Mouse (Mus musculus) telencephalon, adult 2 months (tissue): Measurements from ENCODE around the gene Tm9sf1.

Experiments
- DNase-seq: peaks from one replicate; pipeline ENCODE4 v3.0.0-alpha.2; 2011; ENCODE audit warnings: low read depth, low spot score

Gene Tm9sf1

DNA sequence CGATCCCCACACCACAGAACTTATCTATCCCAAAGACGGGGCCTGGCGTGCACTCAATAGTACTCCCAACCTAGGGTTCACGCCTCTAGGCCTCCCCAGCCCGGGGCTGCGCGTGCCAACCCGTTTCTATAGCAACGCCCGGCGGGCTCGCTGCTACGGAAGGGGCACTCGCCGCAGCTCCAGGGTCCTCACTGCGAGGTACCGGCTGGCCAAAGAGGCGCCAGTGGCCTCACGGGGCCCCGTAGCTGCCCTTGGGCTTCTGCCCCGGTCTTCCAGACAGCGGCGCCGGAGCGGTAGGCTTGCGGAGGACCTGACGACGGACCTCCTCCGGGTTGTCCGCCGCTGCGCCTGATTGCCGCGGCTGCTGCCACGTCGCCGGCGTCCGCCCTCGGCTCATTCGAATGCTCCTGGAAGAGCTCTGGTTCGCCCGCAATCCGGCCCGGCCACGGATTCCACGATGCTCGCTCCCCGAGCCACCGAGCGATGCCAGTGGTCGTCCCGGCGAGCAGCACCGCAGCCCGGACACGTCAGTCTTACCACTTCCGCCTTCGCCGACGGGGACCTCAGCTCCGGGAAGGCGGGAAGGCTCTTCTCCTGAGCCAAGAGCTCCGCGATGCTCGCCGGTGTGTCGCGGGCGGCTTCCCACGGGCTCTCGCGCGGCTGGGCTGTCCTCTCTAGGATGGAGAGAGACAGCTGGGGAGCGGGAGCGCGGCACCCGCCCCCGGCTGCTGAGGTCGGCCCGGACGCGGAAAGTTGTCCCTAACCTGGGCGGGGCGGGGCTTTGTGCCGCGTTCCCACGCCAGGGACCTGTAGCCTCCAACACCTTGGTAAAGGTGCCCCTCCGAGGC, at the start of gene Tm9sf1:
TSS of gene Tm9sf1 (minus strand) at position 747 of the 848 bp plus-strand sequence.
- DNase-seq = peak; percentile 73

DNA sequence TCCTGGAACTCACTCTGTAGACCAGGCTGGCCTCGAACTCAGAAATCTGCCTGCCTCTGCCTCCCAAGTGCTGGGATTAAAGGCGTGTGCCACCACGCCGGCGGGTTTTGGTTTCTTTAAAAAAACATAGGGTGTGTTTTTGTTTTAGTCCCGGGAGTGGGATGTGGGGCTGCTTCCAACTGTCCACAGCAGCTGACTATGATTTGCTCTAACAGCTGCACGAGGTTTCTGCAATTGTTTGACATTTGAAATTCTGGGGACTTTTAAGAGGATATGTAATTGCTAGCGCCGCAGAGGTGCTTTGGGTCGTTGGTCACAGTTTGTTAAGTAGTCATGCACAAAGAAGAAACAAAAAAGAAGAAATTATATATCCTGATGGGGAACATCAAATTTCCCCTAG, 45.8 kb upstream of the Tm9sf1 start:
- DNase-seq = no peak

DNA sequence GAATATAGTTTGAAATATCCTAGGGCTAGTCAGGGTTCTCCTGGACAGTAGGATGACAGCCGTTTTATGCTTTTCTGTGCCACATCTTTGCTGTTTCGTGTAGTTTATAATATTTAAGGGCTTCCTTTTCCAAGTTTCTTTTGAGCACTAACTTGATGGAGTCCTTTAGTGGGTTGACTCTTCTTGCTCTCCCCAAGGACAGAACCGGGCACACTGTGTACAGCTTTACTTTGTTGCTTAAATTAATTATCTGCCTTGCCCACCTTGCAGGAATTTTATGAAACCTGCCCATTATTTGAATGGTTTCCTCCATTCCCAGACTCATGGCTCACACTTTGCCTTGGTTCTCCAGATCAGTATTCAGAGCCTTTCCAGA, 38.5 kb upstream of the Tm9sf1 start:
- DNase-seq = no peak

DNA sequence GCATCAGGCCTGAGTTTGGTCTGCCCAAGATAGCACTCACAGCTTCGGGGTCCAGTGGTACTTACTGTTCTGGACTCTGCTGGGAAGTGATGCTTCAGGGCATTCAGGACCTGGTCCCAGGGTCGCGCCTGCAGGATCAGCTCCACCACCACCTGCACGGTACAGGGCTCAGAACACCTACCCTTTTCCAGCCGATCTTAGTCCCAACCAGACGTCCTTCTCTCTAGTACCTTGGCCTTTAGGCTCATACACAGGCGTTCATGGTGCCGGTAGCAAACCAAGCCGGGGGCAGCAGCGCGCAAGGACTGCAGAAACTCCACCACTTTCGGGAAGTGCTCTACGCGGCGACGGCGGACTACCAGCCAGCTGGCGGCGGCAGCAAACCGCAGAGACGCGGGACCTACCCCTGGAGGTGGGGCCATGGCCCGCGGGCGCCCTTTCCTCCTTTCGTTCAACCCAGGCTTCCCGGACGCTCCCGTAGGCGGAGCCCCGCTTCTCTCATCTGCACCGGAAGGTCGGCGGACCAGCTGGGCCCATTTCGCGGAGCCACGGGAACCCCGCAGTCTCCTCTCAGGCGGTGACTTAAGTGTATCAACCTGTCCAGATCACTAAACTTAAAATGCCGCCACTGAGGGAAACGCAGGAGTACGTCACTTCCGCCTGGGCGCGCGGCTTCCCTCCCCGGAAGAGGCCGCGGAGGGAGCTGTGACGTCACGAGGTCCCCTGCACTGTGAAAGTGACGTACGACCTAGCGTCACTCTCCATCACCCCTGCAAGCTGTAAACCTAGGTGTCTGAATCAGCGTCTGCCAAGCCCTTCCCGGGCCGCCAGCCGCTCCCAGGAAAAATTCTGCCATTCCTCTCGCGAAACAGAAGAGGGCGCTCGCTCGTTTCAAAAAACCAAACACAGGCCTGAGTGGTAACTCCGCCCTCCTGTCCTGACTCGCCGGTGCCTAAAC, 37.8 kb upstream of the Tm9sf1 start, which contains the start of gene Tinf2:
TSS of gene Tinf2 (minus strand) at position 661 of the 958 bp plus-strand sequence.
- peak; percentile 97 for DNase-seq

DNA sequence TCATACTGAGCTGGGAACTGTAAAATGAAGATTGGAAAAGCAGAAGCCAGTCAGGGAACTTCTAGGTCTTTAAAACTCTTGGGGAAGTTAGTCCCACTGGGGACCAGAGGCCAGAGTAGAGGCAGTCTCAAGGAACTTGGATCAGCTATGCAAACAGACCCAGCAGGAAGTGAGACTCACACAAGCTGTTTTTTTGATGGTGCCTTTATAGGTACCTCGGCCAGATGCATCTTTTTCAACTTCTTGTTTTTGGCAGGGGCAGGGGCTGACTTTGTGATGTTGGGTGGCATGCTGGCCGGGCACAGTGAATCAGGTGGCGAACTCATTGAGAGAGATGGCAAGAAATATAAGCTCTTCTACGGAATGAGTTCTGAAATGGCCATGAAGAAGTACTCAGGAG, 34.0 kb upstream of the Tm9sf1 start:
- DNase-seq = no peak

DNA sequence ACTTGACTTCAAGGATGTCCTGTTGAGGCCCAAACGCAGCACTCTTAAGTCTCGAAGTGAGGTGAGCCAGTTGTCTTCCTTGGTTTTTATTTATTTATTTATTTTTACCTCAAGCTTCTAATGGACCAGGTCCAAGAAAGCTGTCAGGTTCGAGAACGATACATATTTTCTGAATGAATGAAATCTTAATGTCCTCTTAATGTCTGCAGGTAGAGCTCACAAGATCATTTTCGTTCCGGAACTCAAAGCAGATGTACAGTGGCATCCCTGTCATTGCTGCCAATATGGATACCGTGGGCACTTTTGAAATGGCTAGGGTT, 29.1 kb upstream of the Tm9sf1 start:
- DNase-seq = no peak

DNA sequence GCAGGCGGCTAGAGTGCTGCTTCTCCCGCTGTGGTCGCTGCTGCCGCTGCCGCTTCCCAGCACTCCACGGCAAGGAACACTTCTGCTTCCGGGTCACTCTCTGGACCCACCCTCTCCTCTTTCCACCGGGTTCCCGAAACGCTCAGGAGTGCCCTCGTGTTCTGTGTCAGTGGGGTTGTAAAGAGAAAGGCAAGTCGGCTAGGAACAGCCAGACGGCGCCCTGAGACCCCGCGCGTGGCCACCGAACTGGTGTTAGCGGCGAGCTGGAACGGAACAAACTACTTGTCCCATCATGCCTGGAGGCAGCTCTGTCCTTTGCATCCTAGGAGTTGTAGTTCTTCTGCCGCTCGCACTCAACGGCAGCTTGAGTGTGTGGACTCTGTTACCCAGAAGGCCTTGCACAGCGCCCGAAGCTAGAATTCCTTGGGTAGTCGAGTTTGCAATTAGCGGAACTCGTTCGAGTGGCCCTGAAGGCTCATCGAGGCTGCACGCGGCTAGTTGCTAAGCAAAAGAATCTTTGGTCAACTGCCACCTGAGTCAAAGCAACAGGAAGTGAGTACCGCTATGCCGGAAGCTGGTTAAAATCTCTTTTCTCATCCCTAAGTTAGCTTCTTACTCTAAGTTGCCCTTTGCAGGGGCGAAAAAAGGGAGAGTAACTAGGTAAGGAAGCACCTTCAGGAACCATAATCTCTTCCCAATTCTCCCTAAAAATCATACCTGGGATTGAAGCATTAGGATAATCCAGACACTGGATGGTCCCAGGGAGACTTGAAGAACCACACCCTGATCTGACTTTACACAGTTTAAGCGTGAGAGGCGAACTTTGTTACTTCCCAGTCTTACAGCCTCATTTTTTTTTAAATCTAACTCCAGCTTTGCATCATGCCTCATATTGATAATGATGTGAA, 28.5 kb upstream of the Tm9sf1 start, which contains the start of the genes Gmpr2 and Nedd8:
TSS of gene Gmpr2 (plus strand) at position 109 of the 908 bp plus-strand sequence.
TSS of gene Nedd8 (minus strand) at position 292 of the 908 bp plus-strand sequence.
- peak; percentile 99 for DNase-seq

DNA sequence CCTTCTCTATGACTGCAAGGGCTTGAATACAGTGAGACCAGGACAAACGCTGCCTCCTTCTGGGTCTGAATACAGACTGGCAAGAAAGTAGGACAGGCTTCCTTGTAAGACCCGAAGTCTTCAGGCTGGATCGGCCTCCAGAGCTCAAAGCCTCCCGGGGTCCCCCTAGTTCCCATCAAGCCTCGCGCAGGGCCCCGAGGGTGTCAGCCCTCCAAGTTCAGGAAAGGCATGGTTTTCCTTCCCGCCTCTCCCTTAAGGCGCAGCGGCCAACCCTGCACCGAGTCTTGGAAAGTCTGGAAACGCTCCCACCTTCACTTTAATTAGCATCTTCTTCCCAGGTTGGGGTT, 27.9 kb upstream of the Tm9sf1 start:
- no peak for DNase-seq

DNA sequence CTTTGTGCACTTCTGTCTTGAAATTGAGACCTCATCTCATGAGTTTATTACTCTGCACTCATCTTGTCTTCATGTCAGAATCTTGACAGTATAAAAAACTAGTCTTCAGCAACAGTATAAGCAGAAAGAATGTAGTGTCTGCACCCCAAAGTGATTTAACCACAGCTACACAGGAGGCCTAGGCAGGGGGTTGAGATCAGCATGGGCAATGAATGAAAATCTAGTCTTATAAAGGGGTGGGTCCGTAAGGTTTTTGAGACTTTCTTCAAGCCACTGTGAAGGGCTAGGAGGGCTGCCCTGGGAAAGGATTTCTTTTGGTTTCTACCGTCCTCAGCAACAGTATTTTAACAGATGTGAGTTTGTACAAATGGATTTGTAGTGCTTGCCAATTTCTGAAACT, 17.0 kb upstream of the Tm9sf1 start:
- DNase-seq = no peak

DNA sequence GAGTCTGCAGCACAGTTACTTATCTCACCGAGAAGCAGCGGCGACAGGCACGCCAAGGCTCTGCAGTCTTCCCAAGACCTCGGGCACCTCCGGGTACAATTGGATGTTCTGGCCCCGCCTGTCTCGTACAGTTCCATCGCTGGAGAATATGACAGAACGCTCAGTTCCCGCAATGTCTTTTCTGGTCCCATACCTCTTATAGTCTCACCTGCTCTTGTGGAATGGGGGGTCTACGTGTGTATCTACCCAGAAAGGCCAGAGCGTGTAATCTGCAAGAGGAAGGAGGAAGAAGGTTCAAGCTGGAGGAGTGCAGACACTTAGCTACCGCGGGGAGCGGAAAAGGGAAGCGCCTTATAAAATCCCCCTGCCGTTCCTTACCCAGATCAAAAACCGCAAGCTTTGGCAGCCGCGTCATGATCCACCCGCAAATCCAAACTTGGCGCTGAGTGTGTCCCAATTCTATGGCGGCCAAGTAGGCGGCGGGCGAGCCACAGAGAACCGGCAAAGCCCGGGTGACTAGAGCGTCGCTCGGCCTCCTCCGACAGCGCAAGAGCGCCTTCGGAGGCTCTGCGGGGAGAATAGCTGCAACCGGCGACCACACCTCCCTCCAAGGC, 16.5 kb upstream of the Tm9sf1 start, which contains the start of gene Mdp1:
TSS of gene Mdp1 (minus strand) at position 549 of the 614 bp plus-strand sequence.
- peak; percentile 89 for DNase-seq

DNA sequence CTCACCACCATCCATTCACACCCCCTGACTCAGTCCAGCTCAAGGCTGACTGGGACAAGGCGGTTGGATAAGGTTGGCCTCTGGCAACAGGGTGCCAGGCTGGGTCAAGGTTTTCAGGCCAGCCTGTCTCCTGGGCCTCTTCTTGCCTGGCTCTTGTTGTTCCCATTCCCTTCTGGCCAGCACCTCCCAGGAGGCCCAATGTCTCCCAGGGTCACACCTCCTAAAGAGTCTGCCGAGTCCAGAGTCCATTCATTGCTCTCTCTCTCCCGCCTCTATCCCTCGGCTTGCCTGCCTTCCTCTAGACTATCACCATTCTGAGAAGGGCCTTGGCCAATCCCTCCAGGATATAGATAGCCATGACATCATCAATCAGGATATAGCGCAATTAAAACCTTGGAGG, 14.4 kb upstream of the Tm9sf1 start:
- no peak for DNase-seq

DNA sequence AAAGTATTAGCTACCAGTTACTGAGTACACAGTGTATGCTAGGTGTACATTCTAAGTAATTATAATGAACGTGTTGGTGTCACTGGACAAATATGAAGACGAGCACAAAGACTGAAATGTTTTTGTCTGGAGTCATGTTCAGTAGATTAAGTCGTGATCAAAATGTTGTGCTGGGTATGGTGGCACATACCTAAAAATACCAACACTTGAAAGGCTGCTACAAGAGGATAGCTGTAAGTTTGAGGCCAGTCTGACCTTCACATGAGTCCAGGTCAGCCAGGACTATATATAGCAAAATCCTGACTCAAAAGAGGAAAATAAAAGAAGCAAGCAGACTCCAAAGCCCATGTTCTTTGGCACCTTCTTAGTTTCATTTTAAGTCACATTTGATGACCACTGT, 13.3 kb upstream of the Tm9sf1 start:
- no peak for DNase-seq

DNA sequence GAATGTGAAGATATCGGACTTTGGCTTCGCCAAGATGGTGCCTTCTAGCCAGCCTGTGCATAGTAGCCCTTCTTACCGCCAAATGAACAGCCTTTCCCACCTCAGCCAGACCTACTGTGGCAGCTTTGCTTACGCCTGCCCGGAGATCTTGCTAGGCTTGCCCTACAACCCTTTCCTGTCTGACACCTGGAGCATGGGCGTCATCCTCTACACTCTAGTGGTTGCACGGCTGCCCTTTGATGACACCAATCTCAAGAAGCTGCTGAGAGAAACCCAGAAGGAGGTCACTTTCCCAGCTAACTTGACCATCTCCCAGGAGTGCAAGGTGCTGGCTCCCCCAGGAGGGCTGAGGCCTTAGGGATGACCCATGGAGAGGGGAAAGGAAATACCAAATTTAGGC, 7.9 kb upstream of the Tm9sf1 start:
- DNase-seq = no peak

DNA sequence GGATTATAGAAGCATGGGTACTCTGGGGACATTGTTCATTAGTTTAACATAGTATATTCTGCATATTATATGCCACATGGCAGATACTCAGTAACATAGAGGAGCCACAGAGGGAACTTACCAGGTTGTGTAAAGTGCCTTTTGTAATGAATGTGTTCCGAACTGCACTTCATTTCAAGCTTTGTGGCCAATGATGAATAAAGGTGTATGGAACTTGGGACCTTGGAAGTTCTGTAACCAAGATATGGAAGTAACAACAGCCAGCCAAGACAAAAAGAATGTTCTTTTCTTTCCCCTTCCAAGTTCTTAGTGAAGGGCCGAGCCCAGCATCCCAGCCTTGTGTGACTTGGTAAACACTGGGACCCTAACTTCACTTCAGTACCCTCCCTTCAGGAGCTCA, 6.3 kb upstream of the Tm9sf1 start, which contains the start of gene Tssk4:
TSS of gene Tssk4 (plus strand) at position 301 of the 400 bp plus-strand sequence.
- DNase-seq = no peak

DNA sequence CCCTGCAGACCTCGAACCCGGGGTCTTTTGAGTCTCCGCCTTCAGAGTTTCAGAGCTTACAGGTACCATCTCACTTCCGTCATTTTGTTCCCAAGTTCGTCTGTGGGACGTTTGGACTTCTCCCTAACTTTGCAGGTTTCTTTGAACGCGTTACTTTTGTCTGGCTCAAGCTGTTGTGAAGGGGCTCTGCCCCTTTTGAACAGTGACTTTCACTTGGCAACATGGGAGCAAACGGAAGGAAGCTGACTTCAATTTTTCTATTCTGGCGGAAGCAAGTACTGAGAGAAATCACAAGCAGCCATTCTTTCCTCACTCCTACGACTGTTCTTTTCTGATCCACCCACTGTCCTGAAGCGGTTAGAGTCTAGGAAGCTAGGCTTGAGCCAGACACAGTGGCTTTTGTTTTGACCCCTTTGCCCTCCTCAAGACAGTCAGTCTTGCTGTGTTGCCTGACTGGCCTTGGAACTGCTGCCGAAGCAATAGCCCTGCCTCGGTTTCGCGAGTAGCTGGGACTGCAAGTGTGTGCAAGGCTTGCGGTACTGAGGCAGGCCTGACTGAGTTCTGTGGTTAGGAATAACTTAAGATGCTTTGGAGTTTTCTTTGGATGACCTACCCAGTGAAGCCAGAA, 769 bp upstream of the Tm9sf1 start:
- DNase-seq = no peak

DNA sequence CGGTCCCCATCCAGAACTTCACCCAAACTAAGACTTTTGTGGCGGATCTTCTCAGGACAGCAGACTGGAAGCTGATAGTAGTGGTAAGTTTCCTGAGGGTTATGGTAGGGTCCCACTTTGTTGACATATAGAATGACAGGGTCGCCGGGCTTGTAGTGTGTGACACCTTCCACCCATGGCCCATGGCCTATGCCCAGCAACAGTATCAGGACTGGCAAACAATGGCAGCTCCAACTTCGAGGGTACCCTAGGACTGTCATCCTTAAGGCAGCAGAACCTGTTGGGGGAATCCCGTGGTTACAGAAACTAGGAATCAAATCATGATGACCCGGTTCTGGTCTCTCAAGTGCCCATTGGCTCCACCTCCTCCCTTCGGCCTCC, 937 bp downstream of the Tm9sf1 start:
- no peak for DNase-seq

DNA sequence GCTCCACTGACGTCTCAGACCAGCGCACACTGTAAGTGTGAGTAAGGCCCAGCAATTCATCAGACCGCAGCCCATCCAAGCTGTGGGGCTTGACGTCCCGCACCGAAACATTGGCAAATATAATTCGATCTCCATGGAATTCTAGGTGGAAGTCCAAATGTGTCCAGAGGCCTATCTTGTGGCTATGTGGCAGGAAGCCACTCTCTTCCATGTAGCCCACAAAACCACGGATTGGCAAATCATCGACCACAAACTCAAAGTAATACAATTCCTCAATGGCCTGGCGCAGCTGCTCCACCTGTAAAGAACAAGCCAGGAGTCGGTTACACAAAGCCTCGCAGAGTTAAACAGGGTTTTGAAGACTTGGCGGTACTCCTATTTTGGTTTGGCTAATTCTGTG, 2.3 kb downstream of the Tm9sf1 start:
- no peak for DNase-seq

DNA sequence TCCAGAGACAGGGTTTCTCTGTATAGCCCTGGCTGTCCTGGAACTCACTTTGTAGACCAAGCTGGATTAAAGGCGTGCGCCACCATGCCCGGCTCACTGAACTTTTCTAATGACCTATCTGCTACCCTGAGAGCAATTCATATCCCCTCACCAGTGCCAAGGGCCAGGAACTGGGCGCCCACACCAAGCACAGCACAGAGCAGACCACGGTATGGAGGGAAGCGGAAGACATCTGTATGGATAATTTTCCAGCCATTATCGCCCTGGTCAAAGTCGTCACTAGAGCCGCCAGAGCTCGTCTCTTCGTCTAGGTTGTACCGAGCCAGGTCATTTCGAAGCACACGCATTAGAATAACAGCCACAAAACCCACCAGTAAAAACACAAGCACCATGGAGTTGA, 2.8 kb downstream of the Tm9sf1 start:
- DNase-seq = no peak

DNA sequence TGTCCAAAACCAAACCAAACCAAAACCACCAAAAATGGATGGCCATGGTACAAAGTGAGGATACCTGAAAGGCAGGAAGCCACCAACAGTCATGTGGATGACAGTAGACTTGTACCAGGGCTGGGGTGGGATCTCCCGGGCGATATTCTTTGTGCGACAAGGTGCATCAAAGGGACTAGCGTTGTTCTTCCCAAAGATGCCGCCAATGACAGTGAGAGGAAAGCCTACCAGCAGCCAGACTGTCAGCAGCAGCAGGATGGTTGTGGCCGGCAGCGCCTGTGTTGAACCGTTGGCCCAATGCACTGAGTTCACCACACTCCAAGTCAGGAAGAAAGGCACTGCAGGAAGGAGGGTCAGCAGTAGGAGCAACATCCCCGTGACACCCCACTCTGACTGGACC, 5.8 kb downstream of the Tm9sf1 start, which contains the start of gene Gm49378:
TSS of gene Gm49378 (minus strand) at position 101 of the 400 bp plus-strand sequence.
- DNase-seq = no peak

DNA sequence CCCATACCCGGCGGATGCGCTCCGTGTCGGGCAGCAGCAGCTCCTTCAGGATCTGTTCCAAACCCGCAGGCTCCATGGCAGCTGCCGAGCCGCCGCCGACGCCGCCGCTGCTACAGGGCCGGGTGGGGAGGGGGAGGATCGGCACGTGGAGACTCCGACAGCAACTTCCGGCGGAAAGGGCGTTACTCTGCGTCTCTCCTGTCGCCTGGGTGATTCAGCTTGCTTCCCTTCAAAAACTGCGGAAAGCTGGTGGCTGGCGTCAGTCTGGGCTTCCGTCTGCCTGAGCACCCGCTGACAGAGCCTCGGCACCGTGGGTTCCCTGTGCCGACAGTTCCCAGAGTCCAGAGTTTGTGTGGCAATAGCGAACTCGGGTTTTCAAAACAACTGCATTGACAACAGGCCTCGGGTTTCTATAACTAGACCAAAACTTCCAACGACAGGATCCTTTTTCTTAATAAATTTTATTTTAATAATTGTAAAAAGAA, 8.0 kb downstream of the Tm9sf1 start, which contains the start of gene Ipo4:
TSS of gene Ipo4 (minus strand) at position 435 of the 485 bp plus-strand sequence.
- peak; percentile 90 for DNase-seq
